Mouse (Mus musculus) liver, embryonic 12.5 days (tissue): ENCODE data around the gene Fkbp1b. TPM values are rescaled to one million over a fixed set of nuclear protein-coding genes. Genes with fewer than 3 reads are reported as not detected.
"Not testable (repeated sequence)": the region's sequence is repeated elsewhere in the genome, so short reads cannot be mapped to it uniquely, and the experiment has no call there.

Experiments
- ATAC-seq: fragments of 200-750 bp; cut with Nextera tagmentation; 2 replicates; pipeline ENCODE4 v1.8.0; 2017; ENCODE audit warnings: moderate number of reproducible peaks, mild to moderate bottlenecking, moderate library complexity
- H3K27ac ChIP-seq: fragments of 300-500 bp; sonication (generic); 2 replicates; pipeline ENCODE4 v1.5.1; 2016; ENCODE audit warnings: mild to moderate bottlenecking
- H3K27me3 ChIP-seq: fragments of 300-500 bp; sonication (generic); replicated peaks from 2 replicates; pipeline ENCODE4 v1.6.1; 2016; ENCODE audit warnings: mild to moderate bottlenecking, moderate library complexity
- H3K36me3 ChIP-seq: fragments of 300-500 bp; sonication (generic); 2 replicates; pipeline ENCODE4 v1.6.1; 2016; ENCODE audit warnings: mild to moderate bottlenecking, moderate library complexity
- H3K4me1 ChIP-seq: fragments of 300-500 bp; sonication (generic); 2 replicates; pipeline ENCODE4 v1.6.1; 2016
- H3K4me2 ChIP-seq: fragments of 300-500 bp; sonication (generic); 2 replicates; pipeline ENCODE4 v1.6.1; 2016; ENCODE audit warnings: mild to moderate bottlenecking, moderate library complexity
- H3K4me3 ChIP-seq: fragments of 300-500 bp; sonication (generic); 2 replicates; pipeline ENCODE4 v1.5.1; 2016; ENCODE audit warnings: mild to moderate bottlenecking, moderate library complexity
- H3K9ac ChIP-seq: fragments of 300-500 bp; sonication (generic); 2 replicates; pipeline ENCODE4 v1.6.1; 2016; ENCODE audit warnings: mild to moderate bottlenecking, moderate library complexity
- H3K9me3 ChIP-seq: fragments of 300-500 bp; sonication (generic); replicated peaks from 2 replicates; pipeline ENCODE4 v1.6.1; 2016; ENCODE audit warnings: mild to moderate bottlenecking, moderate library complexity
- WGBS: fragments of 180-500 bp; shearing (Covaris S2); methylation state at CpG from one replicate; pipeline ENCODE4 v1.1.7; 2016; ENCODE audit not compliant: insufficient replicate concordance; 5-methylcytosine and 5-hydroxymethylcytosine counted together
- polyA plus RNA-seq: library from polyadenylated mRNA; unstranded; fragments of >200 nt; fragmentation: Nextera tagmentation; extraction: Ambion mirVana; gene quantifications from 2 replicates; pipeline ENCODE4 v1.2.1, GENCODE M21; 2016

The Fkbp1b gene
- polyA plus RNA-seq, 1 experiment from 2014 or later = 5.0 TPM

DNA sequence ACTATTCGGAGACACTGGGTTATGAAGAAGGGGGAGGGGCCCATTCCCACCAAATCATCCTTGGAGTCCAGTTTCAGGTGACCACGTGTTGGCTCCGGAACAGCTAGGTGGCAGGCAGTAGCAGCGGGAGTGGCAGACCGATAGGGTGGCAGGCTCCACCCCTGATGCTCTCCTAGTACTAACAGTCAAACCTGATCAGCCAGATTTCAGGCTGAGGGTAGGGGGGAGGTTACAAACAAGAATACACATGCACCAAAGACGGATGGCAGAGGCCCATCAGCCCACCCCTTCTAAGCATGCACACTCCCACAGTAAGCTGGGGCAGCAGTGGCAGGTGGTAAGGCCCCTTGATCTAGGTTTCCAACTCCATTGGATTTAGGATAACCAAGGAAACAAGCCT is 43.9 kb downstream of the Fkbp1b start:
- H3K4me1 ChIP-seq, ATAC-seq, H3K9me3 ChIP-seq, H3K9ac ChIP-seq, H3K27me3 ChIP-seq, H3K27ac ChIP-seq, H3K4me2 ChIP-seq, H3K4me3 ChIP-seq, H3K36me3 ChIP-seq: not testable (repeated sequence)
- WGBS = 70% methylated on average over 6 of the region's 6 CpGs

GRCm38 (mm10) chr12:4793718-4794117 is 47.7 kb downstream of the Fkbp1b start:
- no peak for ATAC-seq
- 43% methylated on average over 1 of the region's 1 CpGs for WGBS

GRCm38 (mm10) chr12:4788128-4788527 is 53.3 kb downstream of the Fkbp1b start:
- not testable (repeated sequence) for H3K27me3 ChIP-seq, H3K27ac ChIP-seq, H3K9ac ChIP-seq, ATAC-seq, H3K36me3 ChIP-seq, H3K4me1 ChIP-seq, H3K4me2 ChIP-seq, H3K9me3 ChIP-seq, H3K4me3 ChIP-seq
- 88% methylated on average over 25 of the region's 25 CpGs for WGBS

More at GRCm38 (mm10) chr12:4793718-4794117, 47.7 kb downstream of the Fkbp1b start:
- H3K27me3 ChIP-seq = no peaks in the 10 kb centered on the region
- no peak overlapping the region for H3K4me3 ChIP-seq
- H3K4me2 ChIP-seq = no peak overlapping the region
- H3K9me3 ChIP-seq = no peaks in the 10 kb centered on the region
- no peak overlapping the region for H3K9ac ChIP-seq
- no peaks in the 10 kb centered on the region for H3K36me3 ChIP-seq
- H3K27ac ChIP-seq = no peak overlapping the region
- no peaks in the 10 kb centered on the region for H3K4me1 ChIP-seq

DNA sequence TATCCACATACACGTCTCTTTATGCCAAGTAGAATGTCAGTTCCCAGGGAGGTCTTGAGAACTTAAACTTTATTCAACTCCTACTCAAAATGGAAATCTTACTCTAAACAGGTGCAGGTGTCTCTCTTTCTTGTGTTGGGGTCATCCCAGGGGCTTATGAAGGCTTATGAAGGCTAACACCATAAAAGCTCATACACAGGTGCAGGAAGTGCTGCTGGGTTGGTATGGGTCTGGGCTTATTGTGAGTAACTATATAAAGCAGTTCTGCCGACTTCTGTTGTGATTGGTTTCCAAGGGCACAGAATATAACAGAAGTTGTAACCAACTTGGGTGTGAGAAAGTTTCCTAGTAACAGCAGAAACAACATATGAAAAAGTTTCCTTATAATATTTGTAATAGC is 56.9 kb downstream of the Fkbp1b start:
- no peak overlapping the region for H3K27ac ChIP-seq
- H3K36me3 ChIP-seq = no peaks in the 10 kb centered on the region
- H3K9me3 ChIP-seq = no peaks in the 10 kb centered on the region
- no peak overlapping the region for H3K4me3 ChIP-seq
- no peak overlapping the region for H3K9ac ChIP-seq
- H3K27me3 ChIP-seq = no peaks in the 10 kb centered on the region
- WGBS = 54% methylated on average over 2 of the region's 2 CpGs
- no peak overlapping the region for H3K4me2 ChIP-seq
- no peaks in the 10 kb centered on the region for H3K4me1 ChIP-seq
- ATAC-seq = no peak

GRCm38 (mm10) chr12:4783598-4783997 is 57.8 kb downstream of the Fkbp1b start:
- WGBS = 64% methylated on average over 5 of the region's 5 CpGs
- Histone ChIP-seq H3K4me3 (no peak overlapping the region), H3K4me1 (no peaks in the 10 kb centered on the region), H3K9me3 (no peaks in the 10 kb centered on the region), H3K9ac (no peak overlapping the region), H3K27me3 (no peaks in the 10 kb centered on the region), H3K36me3 (no peaks in the 10 kb centered on the region), H3K27ac (no peak overlapping the region), H3K4me2 (no peak overlapping the region)
- ATAC-seq = no peak

Other genes with a start within 250 kb of the Fkbp1b start
- 34.3 and 35.4 TPM in 2 replicates for gene Itsn2, start 249.0 kb downstream of the Fkbp1b start, polyA plus RNA-seq
- gene Gm3625, start 248.7 kb downstream of the Fkbp1b start, polyA plus RNA-seq = not detected in 2 replicates
- 0.20 TPM in 1 of 2 replicates, not detected in the other for gene Fam228a, start 103.2 kb downstream of the Fkbp1b start, polyA plus RNA-seq
- 1.7 and 1.8 TPM in 2 replicates for gene Pfn4, start 72.6 kb downstream of the Fkbp1b start, polyA plus RNA-seq
- 0.93 and 2.6 TPM in 2 replicates for gene Fam228b, start 72.3 kb downstream of the Fkbp1b start, polyA plus RNA-seq
- 193 and 203 TPM in 2 replicates for gene Sf3b6, start 24.0 kb downstream of the Fkbp1b start, polyA plus RNA-seq
- gene Wdcp, start 1.7 kb upstream of the Fkbp1b start, polyA plus RNA-seq = 19.9 and 21.0 TPM in 2 replicates
- 94.8 TPM in 2 replicates for gene Mfsd2b, start 32.8 kb upstream of the Fkbp1b start, polyA plus RNA-seq
- gene Ubxn2a, start 66.1 kb upstream of the Fkbp1b start, polyA plus RNA-seq = 48.0 and 50.9 TPM in 2 replicates
- gene Atad2b, start 75.8 kb upstream of the Fkbp1b start, polyA plus RNA-seq = 12.8 and 15.2 TPM in 2 replicates